Mouse (Mus musculus): ENCODE measurements at regions not wholly inside any gene's neighbourhood (a gene's known extent, or its start where the extent isn't known, plus 50 kb on each side); places are given as distances from the start of the nearest gene placed in this dataset.

- Histone ChIP-seq H3K4me2 (no peak overlapping the region), H3K4me3 (ENCODE audit: low read depth, low read length) (no peak overlapping the region), H3K27ac (ENCODE audit: low read depth, low read length) (no peak overlapping the region), H3K9me3 (ENCODE audit: control insufficient read depth, low read length) (no peaks in the 10 kb centered on the region), H3K27me3 (ENCODE audit: control insufficient read depth, insufficient read depth, low read length) (no peaks in the 10 kb centered on the region), H3K4me1 (ENCODE audit: control insufficient read depth, insufficient read depth, low read length) (no peaks in the 10 kb centered on the region), H3K36me3 (ENCODE audit: control insufficient read depth, insufficient read depth, low read length) (no peaks in the 10 kb centered on the region), H3K9ac (ENCODE audit: low read length) (no peak overlapping the region)
- 94% methylated on average over 14 of the region's 14 CpGs for WGBS
- ATAC-seq (ENCODE audit: low FRiP score) (no peak), DNase-seq (ENCODE audit: low spot score, missing footprints) (no peak)
Observed at GRCm38 (mm10) chr17:47221068-47221796, 147.5 kb upstream of the Mrps10 start.

- H3K27me3 ChIP-seq (ENCODE audit: control insufficient read depth, insufficient read depth, low read length): no peaks in the 10 kb centered on the region
- no peaks in the 10 kb centered on the region for H3K4me1 ChIP-seq (ENCODE audit: control insufficient read depth, insufficient read depth, low read length)
- ATAC-seq (ENCODE audit: low FRiP score): no peak
Observed at GRCm38 (mm10) chr17:47219846-47220245, 148.8 kb upstream of the Mrps10 start.

GRCm38 (mm10) chr17:47216490-47216889 lies 152.2 kb upstream of the Mrps10 start:
- Histone ChIP-seq H3K27ac (ENCODE audit: low read depth, low read length) (no peak overlapping the region), H3K9me3 (ENCODE audit: control insufficient read depth, low read length) (no peaks in the 10 kb centered on the region), H3K4me2 (no peak overlapping the region), H3K4me1 (ENCODE audit: control insufficient read depth, insufficient read depth, low read length) (no peaks in the 10 kb centered on the region), H3K27me3 (ENCODE audit: control insufficient read depth, insufficient read depth, low read length) (no peaks in the 10 kb centered on the region), H3K9ac (ENCODE audit: low read length) (no peak overlapping the region), H3K36me3 (ENCODE audit: control insufficient read depth, insufficient read depth, low read length) (no peaks in the 10 kb centered on the region), H3K4me3 (ENCODE audit: low read depth, low read length) (no peak overlapping the region)
- DNase-seq (ENCODE audit: low spot score, missing footprints) (no peak), ATAC-seq (ENCODE audit: low FRiP score) (no peak)
- whole genome bisulfite sequencing: 92% methylated on average over 3 of the region's 3 CpGs

More at GRCm38 (mm10) chr17:47219846-47220245, 148.8 kb upstream of the Mrps10 start:
- DNase-seq (ENCODE audit: low spot score, missing footprints): no peak
- no peak overlapping the region for H3K4me3 ChIP-seq (ENCODE audit: low read depth, low read length)
- H3K4me2 ChIP-seq: no peak overlapping the region
- H3K27ac ChIP-seq (ENCODE audit: low read depth, low read length): no peak overlapping the region
- no peaks in the 10 kb centered on the region for H3K36me3 ChIP-seq (ENCODE audit: control insufficient read depth, insufficient read depth, low read length)
- 95% methylated on average over 2 of the region's 2 CpGs for WGBS
- no peaks in the 10 kb centered on the region for H3K9me3 ChIP-seq (ENCODE audit: control insufficient read depth, low read length)
- no peak overlapping the region for H3K9ac ChIP-seq (ENCODE audit: low read length)

GRCm38 (mm10) chr17:47215841-47216240 lies 152.8 kb upstream of the Mrps10 start:
- Histone ChIP-seq H3K27me3 (ENCODE audit: control insufficient read depth, insufficient read depth, low read length) (no peaks in the 10 kb centered on the region), H3K4me2 (no peak overlapping the region), H3K9ac (ENCODE audit: low read length) (no peak overlapping the region), H3K4me1 (ENCODE audit: control insufficient read depth, insufficient read depth, low read length) (no peaks in the 10 kb centered on the region), H3K36me3 (ENCODE audit: control insufficient read depth, insufficient read depth, low read length) (no peaks in the 10 kb centered on the region), H3K9me3 (ENCODE audit: control insufficient read depth, low read length) (no peaks in the 10 kb centered on the region), H3K27ac (ENCODE audit: low read depth, low read length) (no peak overlapping the region), H3K4me3 (ENCODE audit: low read depth, low read length) (no peak overlapping the region)
- ATAC-seq (ENCODE audit: low FRiP score) (no peak), DNase-seq (ENCODE audit: low spot score, missing footprints) (no peak)
- 96% methylated on average over 2 of the region's 2 CpGs for WGBS

GRCm38 (mm10) chr17:47214111-47214510 lies 154.6 kb upstream of the Mrps10 start:
- Histone ChIP-seq H3K4me3 (ENCODE audit: low read depth, low read length) (no peak overlapping the region), H3K36me3 (ENCODE audit: control insufficient read depth, insufficient read depth, low read length) (no peaks in the 10 kb centered on the region), H3K4me2 (no peak overlapping the region), H3K9ac (ENCODE audit: low read length) (no peak overlapping the region), H3K9me3 (ENCODE audit: control insufficient read depth, low read length) (no peaks in the 10 kb centered on the region), H3K4me1 (ENCODE audit: control insufficient read depth, insufficient read depth, low read length) (no peaks in the 10 kb centered on the region), H3K27ac (ENCODE audit: low read depth, low read length) (no peak overlapping the region), H3K27me3 (ENCODE audit: control insufficient read depth, insufficient read depth, low read length) (no peaks in the 10 kb centered on the region)
- no peak for ATAC-seq (ENCODE audit: low FRiP score)
- 93% methylated on average over 8 of the region's 8 CpGs for WGBS
- no peak for DNase-seq (ENCODE audit: low spot score, missing footprints)

- H3K4me3 ChIP-seq (ENCODE audit: low read depth, low read length): no peak overlapping the region
- ATAC-seq (ENCODE audit: low FRiP score): no peak
Observed at GRCm38 (mm10) chr17:47210441-47211196, 158.1 kb upstream of the Mrps10 start.

GRCm38 (mm10) chr17:47208886-47209585 lies 159.7 kb upstream of the Mrps10 start:
- no peaks in the 10 kb centered on the region for H3K27me3 ChIP-seq (ENCODE audit: control insufficient read depth, insufficient read depth, low read length)
- DNase-seq (ENCODE audit: low spot score, missing footprints): no peak
- H3K36me3 ChIP-seq (ENCODE audit: control insufficient read depth, insufficient read depth, low read length): no peaks in the 10 kb centered on the region
- H3K9me3 ChIP-seq (ENCODE audit: control insufficient read depth, low read length): no peaks in the 10 kb centered on the region
- H3K4me3 ChIP-seq (ENCODE audit: low read depth, low read length): no peak overlapping the region
- no peak overlapping the region for H3K4me2 ChIP-seq
- 93% methylated on average over 16 of the region's 16 CpGs for WGBS
- H3K4me1 ChIP-seq (ENCODE audit: control insufficient read depth, insufficient read depth, low read length): no peaks in the 10 kb centered on the region; the same call in 1 of the 2 replicates
- no peak for ATAC-seq (ENCODE audit: low FRiP score)
- H3K9ac ChIP-seq (ENCODE audit: low read length): no peak overlapping the region
- H3K27ac ChIP-seq (ENCODE audit: low read depth, low read length): no peak overlapping the region

More at GRCm38 (mm10) chr17:47210441-47211196, 158.1 kb upstream of the Mrps10 start:
- H3K4me2 ChIP-seq: no peak overlapping the region
- H3K36me3 ChIP-seq (ENCODE audit: control insufficient read depth, insufficient read depth, low read length): no peaks in the 10 kb centered on the region
- no peaks in the 10 kb centered on the region for H3K27me3 ChIP-seq (ENCODE audit: control insufficient read depth, insufficient read depth, low read length)
- H3K9me3 ChIP-seq (ENCODE audit: control insufficient read depth, low read length): no peaks in the 10 kb centered on the region
- no peak overlapping the region for H3K27ac ChIP-seq (ENCODE audit: low read depth, low read length)
- H3K4me1 ChIP-seq (ENCODE audit: control insufficient read depth, insufficient read depth, low read length): no peaks in the 10 kb centered on the region
- DNase-seq (ENCODE audit: low spot score, missing footprints): no peak
- WGBS: 79% methylated on average over 22 of the region's 22 CpGs
- H3K9ac ChIP-seq (ENCODE audit: low read length): no peak overlapping the region

GRCm38 (mm10) chr17:47207471-47207870 lies 161.2 kb upstream of the Mrps10 start:
- WGBS: 94% methylated on average over 4 of the region's 4 CpGs
- H3K4me2 ChIP-seq: no peak overlapping the region

More at GRCm38 (mm10) chr17:47207471-47207870, 161.2 kb upstream of the Mrps10 start:
- no peaks in the 10 kb centered on the region; the same call in 1 of the 2 replicates for H3K4me1 ChIP-seq (ENCODE audit: control insufficient read depth, insufficient read depth, low read length)
- no peak for ATAC-seq (ENCODE audit: low FRiP score)
- no peak overlapping the region for H3K9ac ChIP-seq (ENCODE audit: low read length)
- H3K9me3 ChIP-seq (ENCODE audit: control insufficient read depth, low read length): no peaks in the 10 kb centered on the region
- H3K27ac ChIP-seq (ENCODE audit: low read depth, low read length): no peak overlapping the region
- DNase-seq (ENCODE audit: low spot score, missing footprints): no peak
- H3K36me3 ChIP-seq (ENCODE audit: control insufficient read depth, insufficient read depth, low read length): no peaks in the 10 kb centered on the region
- H3K27me3 ChIP-seq (ENCODE audit: control insufficient read depth, insufficient read depth, low read length): no peaks in the 10 kb centered on the region
- H3K4me3 ChIP-seq (ENCODE audit: low read depth, low read length): no peak overlapping the region

All from midbrain, embryonic 11.5 days (tissue).